Mouse (Mus musculus) G1E-ER4 (cell line): ENCODE results near the gene Gm5901. TPM values are rescaled to one million over a fixed set of nuclear protein-coding genes. Genes with fewer than 3 reads are reported as not detected.

Experiments used
- GATA1 ChIP-seq: IDR thresholded peaks from one replicate; pipeline ENCODE4 v1.8.0; 2012; ENCODE audit warnings: low read length, inconsistent platforms
- polyA plus RNA-seq: library from polyadenylated mRNA; stranded (reverse); fragments of >175 nt; gene quantifications from 2 replicates; pipeline ENCODE4 v1.2.3, GENCODE M21; 2012

Gm5901 gene
- polyA plus RNA-seq = not detected in 2 replicates

- no peak for TF ChIP-seq GATA1
Measured at GRCm38 (mm10) chr7:105374866-105375265, at the start of gene Gm5901. Gene Gm5901 (plus strand): TSS chr7:105375038.

GRCm38 (mm10) chr7:105325302-105325701, 49.5 kb upstream of the Gm5901 start:
- TF ChIP-seq GATA1 = no peak

GRCm38 (mm10) chr7:105334004-105334403, 40.8 kb upstream of the Gm5901 start, which contains the start of gene Olfr690:
Gene Olfr690 (minus strand): TSS chr7:105334104.
- TF ChIP-seq GATA1 = no peak

- no peak for TF ChIP-seq GATA1
Measured at GRCm38 (mm10) chr7:105342170-105342569, 32.7 kb upstream of the Gm5901 start, which contains the start of gene Olfr691. Gene Olfr691 (minus strand): TSS chr7:105342270.

- no peak for TF ChIP-seq GATA1
Measured at GRCm38 (mm10) chr7:105342752-105343151, 32.1 kb upstream of the Gm5901 start.

GRCm38 (mm10) chr7:105361713-105362112, 13.1 kb upstream of the Gm5901 start:
- TF ChIP-seq GATA1 = no peak

GRCm38 (mm10) chr7:105367268-105367667, 7.6 kb upstream of the Gm5901 start:
- no peak for TF ChIP-seq GATA1

- no peak for TF ChIP-seq GATA1
Measured at GRCm38 (mm10) chr7:105367930-105368329, 6.9 kb upstream of the Gm5901 start, which contains the start of gene Olfr692. Gene Olfr692 (plus strand): TSS chr7:105368230.

- no peak for TF ChIP-seq GATA1
Measured at GRCm38 (mm10) chr7:105368521-105368920, 6.3 kb upstream of the Gm5901 start.

GRCm38 (mm10) chr7:105372912-105373311, 1.9 kb upstream of the Gm5901 start:
- TF ChIP-seq GATA1 = no peak

- TF ChIP-seq GATA1 = no peak
Measured at GRCm38 (mm10) chr7:105373509-105373908, 1.3 kb upstream of the Gm5901 start.

GRCm38 (mm10) chr7:105373976-105374375, 862 bp upstream of the Gm5901 start:
- no peak for TF ChIP-seq GATA1

- TF ChIP-seq GATA1 = no peak
Measured at GRCm38 (mm10) chr7:105380329-105380728, 5.5 kb downstream of the Gm5901 start.

- TF ChIP-seq GATA1 = no peak
Measured at GRCm38 (mm10) chr7:105387696-105388095, 12.9 kb downstream of the Gm5901 start.

GRCm38 (mm10) chr7:105390236-105390635, 15.4 kb downstream of the Gm5901 start:
- TF ChIP-seq GATA1 = no peak

- no peak for TF ChIP-seq GATA1
Measured at GRCm38 (mm10) chr7:105394606-105395005, 19.8 kb downstream of the Gm5901 start.

- no peak for TF ChIP-seq GATA1
Measured at GRCm38 (mm10) chr7:105395131-105395820, 20.4 kb downstream of the Gm5901 start.
